Mouse (Mus musculus) erythroblast, embryonic 14.5 days (primary cell): ENCODE measurements around the gene Rnf121.

Experiments used
- GATA1 ChIP-seq: IDR thresholded peaks from 2 replicates; pipeline ENCODE4 v1.6.1; 2012; ENCODE audit warnings: low read length, inconsistent platforms, mixed read lengths
- TAL1 ChIP-seq: IDR thresholded peaks from 3 replicates; pipeline ENCODE4 v1.6.1; 2012; ENCODE audit warnings: low read length, inconsistent platforms, mixed read lengths

GRCm38 (mm10) chr7:102016936-102017335, 48.3 kb downstream of the Rnf121 start:
- TF ChIP-seq GATA1, result no peak
- TF ChIP-seq TAL1, result no peak
